Comparison of ENCODE assay signal across 18 mouse cellular contexts in genomic region chr2:94346746-94347145, GRCm38 (mm10). TPM values are rescaled to one million over a fixed set of nuclear protein-coding genes. Genes with fewer than 3 reads are reported as not detected.
DNase-seq lines count a peak whose midpoint lies in the region; ATAC-seq and TF ChIP-seq lines count a peak whose summit lies in the region.
"Had no signal": no experiment of that assay in that cellular context is flagged by ENCODE, and none has a peak within 500 bp of the region (broad histone marks: within the 10 kb centered on the region; RNA-seq: fewer than 3 reads in every experiment).

No protein-coding gene starts in this region.

- DNase-seq in adrenal gland, adult 2 months: peak; percentile 32
- no peak for DNase-seq in adrenal gland, postnatal 10 days
- no peak for DNase-seq in heart, adult 11 months
- DNase-seq in liver, adult 2 months (ENCODE audit: extremely low read depth, low read depth, low spot score): peak; percentile 72
- DNase-seq in liver: no peak
- DNase-seq in lung, adult 2 months: no peak
- DNase-seq: adrenal gland, postnatal 25 days; cerebellum, adult 2 months; forebrain, postnatal 0 days; gastrocnemius, postnatal 36 days had no signal

- no peaks in the 10 kb centered on the region for H3K9me3 ChIP-seq in heart, embryonic 12.5 days (replicated peaks)
- no peaks in the 10 kb centered on the region for H3K9me3 ChIP-seq in intestine, embryonic 15.5 days
- H3K9me3 ChIP-seq: forebrain, embryonic 10.5 days; hindbrain, embryonic 12.5 days; limb, embryonic 13.5 days; liver, embryonic 15.5 days; midbrain, embryonic 12.5 days had no signal

- H3K4me2 ChIP-seq in heart, embryonic 12.5 days: no peak overlapping the region
- H3K4me2 ChIP-seq in intestine, embryonic 15.5 days (replicated peaks): no peak overlapping the region
- H3K4me2 ChIP-seq: hindbrain, embryonic 12.5 days; limb, embryonic 13.5 days; liver, embryonic 15.5 days; midbrain, embryonic 12.5 days had no signal

- H3K4me3 ChIP-seq in heart, embryonic 12.5 days: no peak overlapping the region
- no peak overlapping the region for H3K4me3 ChIP-seq in liver, adult 2 months (ENCODE audit: insufficient read depth, low read depth, low read length)
- no peak overlapping the region for H3K4me3 ChIP-seq in lung, adult 2 months (replicated peaks; ENCODE audit: extremely low read depth, low read depth, low read length)
- no peak overlapping the region for H3K4me3 ChIP-seq in intestine, embryonic 15.5 days (replicated peaks)
- H3K4me3 ChIP-seq: forebrain, embryonic 10.5 days; hindbrain, embryonic 12.5 days; limb, embryonic 13.5 days; liver, embryonic 15.5 days; midbrain, embryonic 12.5 days had no signal

- peak overlapping the region; percentile 73 for H3K27ac ChIP-seq in heart, embryonic 12.5 days (ENCODE audit: poor library complexity, severe bottlenecking)
- no peak overlapping the region for H3K27ac ChIP-seq in liver, adult 2 months (replicated peaks; ENCODE audit: insufficient read depth, low read depth, low read length)
- H3K27ac ChIP-seq in intestine, embryonic 15.5 days: no peak overlapping the region
- H3K27ac ChIP-seq: forebrain, embryonic 10.5 days; hindbrain, embryonic 12.5 days; limb, embryonic 13.5 days; liver, embryonic 15.5 days; midbrain, embryonic 12.5 days had no signal

- H3K79me2 ChIP-seq in liver, adult 2 months (ENCODE audit: control insufficient read depth, insufficient read depth, low read length): no peaks in the 10 kb centered on the region

- TF ChIP-seq POLR2A in liver, adult 2 months (IDR thresholded peaks at IDR 0.05; ENCODE audit: extremely low read depth, insufficient read depth, low read length): no peak
- no peak for TF ChIP-seq POLR2A in lung, adult 2 months (IDR thresholded peaks at IDR 0.05; ENCODE audit: borderline replicate concordance, extremely low read depth, low read depth, low read length)

- H3K4me1 ChIP-seq in heart, embryonic 12.5 days (replicated peaks): peaks cover 41% of the 10 kb centered on the region
- H3K4me1 ChIP-seq in liver, adult 2 months (ENCODE audit: control insufficient read depth, insufficient read depth, low read length): peaks cover 5% of the 10 kb centered on the region; the same call in 1 of the 2 replicates
- peaks cover 4% of the 10 kb centered on the region; the same call in 1 of the 2 replicates for H3K4me1 ChIP-seq in lung, adult 2 months (ENCODE audit: control insufficient read depth, insufficient read depth, low read length)
- H3K4me1 ChIP-seq in intestine, embryonic 15.5 days (replicated peaks): no peaks in the 10 kb centered on the region
- H3K4me1 ChIP-seq: hindbrain, embryonic 12.5 days; limb, embryonic 13.5 days; liver, embryonic 15.5 days had no signal

- no peak for ATAC-seq in heart, embryonic 12.5 days (ENCODE audit: insufficient number of reproducible peaks, low FRiP score)
- ATAC-seq in intestine, embryonic 15.5 days: no peak
- ATAC-seq: forebrain, postnatal 0 days; lung, postnatal 0 days had no signal

- peaks cover 20% of the 10 kb centered on the region for H3K36me3 ChIP-seq in heart, embryonic 12.5 days
- peaks cover 14% of the 10 kb centered on the region for H3K36me3 ChIP-seq in liver, adult 2 months (ENCODE audit: control insufficient read depth, insufficient read depth, low read length)
- H3K36me3 ChIP-seq in intestine, embryonic 15.5 days: peaks cover 11% of the 10 kb centered on the region; the same call in 1 of the 2 replicates

- H3K27me3 ChIP-seq in heart, embryonic 12.5 days (replicated peaks): no peaks in the 10 kb centered on the region
- no peaks in the 10 kb centered on the region for H3K27me3 ChIP-seq in liver, adult 2 months (ENCODE audit: control insufficient read depth, insufficient read depth, low read length)
- no peaks in the 10 kb centered on the region for H3K27me3 ChIP-seq in intestine, embryonic 15.5 days (replicated peaks)
- H3K27me3 ChIP-seq: hindbrain, embryonic 12.5 days; limb, embryonic 13.5 days; liver, embryonic 15.5 days; midbrain, embryonic 12.5 days had no signal

- H3K9ac ChIP-seq in heart, embryonic 12.5 days: no peak overlapping the region
- no peak overlapping the region for H3K9ac ChIP-seq in liver, adult 2 months (ENCODE audit: low read depth, low read length)
- H3K9ac ChIP-seq in intestine, embryonic 15.5 days: no peak overlapping the region
- H3K9ac ChIP-seq: forebrain, postnatal 0 days; hindbrain, embryonic 12.5 days; limb, embryonic 13.5 days; liver, embryonic 15.5 days; midbrain, embryonic 12.5 days had no signal

- 51% methylated on average over 5 of the region's 5 CpGs for WGBS in heart, embryonic 12.5 days
- 61% methylated on average over 5 of the region's 5 CpGs for WGBS in liver, adult 2 months
- WGBS in lung, adult 2 months: 73% methylated on average over 5 of the region's 5 CpGs
- 84% methylated on average over 5 of the region's 5 CpGs for WGBS in intestine, embryonic 15.5 days

- TF ChIP-seq CTCF in liver, adult 2 months (IDR thresholded peaks at IDR 0.05; ENCODE audit: low read depth, low read length): no peak
- no peak for TF ChIP-seq CTCF in lung, adult 2 months (IDR thresholded peaks at IDR 0.05; ENCODE audit: insufficient read depth, low read length)

RNA-seq across cellular contexts. Expression of gene Ttc17, which starts 59.7 kb away (rescaled TPM):
- 10 to 100 TPM; 31.5 to 57.4 TPM for total RNA-seq in adrenal gland, adult 2 months (2021)
- polyA plus RNA-seq in adrenal gland, adult 2 months (2012; rRNA removed): 14.0 and 18.0 TPM in 2 replicates
- total RNA-seq in adrenal gland, postnatal 10 days (2021): 10 to 100 TPM; 26.7 to 28.0 TPM
- polyA plus RNA-seq in heart, embryonic 12.5 days (2016; fragmentation: Nextera tagmentation; extraction: Ambion mirVana): 16.1 and 16.7 TPM in 2 replicates
- 16.9 and 17.0 TPM in 2 replicates for total RNA-seq in liver, adult 2 months (2014; rRNA removed)
- 10.5 and 12.1 TPM in 2 replicates for polyA plus RNA-seq in liver, adult 2 months (2012; rRNA removed)
- polyA plus RNA-seq in lung, adult 2 months (2012; rRNA removed): 15.0 and 18.6 TPM in 2 replicates
- 13.3 and 15.8 TPM in 2 replicates for polyA plus RNA-seq in intestine, embryonic 15.5 days (2015; fragmentation: Nextera tagmentation; extraction: Ambion mirVana)

Comparison
In these comparisons a context has a peak if more than half of its experiments do, and no peak if none do; other contexts are left out.
1. DNase-seq: peak in adrenal gland, adult 2 months (single experiment) and liver, adult 2 months (single experiment); none in adrenal gland, postnatal 10 days (single experiment), heart, adult 11 months (single experiment), liver (single experiment) and lung, adult 2 months (single experiment).